Mouse (Mus musculus): ENCODE measurements at regions not wholly inside any gene's neighbourhood (a gene's known extent, or its start where the extent isn't known, plus 50 kb on each side); places are given as distances from the start of the nearest gene placed in this dataset.

GRCm38 (mm10) chr2:178598371-178598770 is 168.0 kb downstream of the Cdh26 start:
- DNase-seq: no peak

GRCm38 (mm10) chr2:178598836-178599235 is 168.5 kb downstream of the Cdh26 start:
- no peak for DNase-seq

GRCm38 (mm10) chr2:178603443-178603842 is 173.1 kb downstream of the Cdh26 start:
- no peak for DNase-seq

GRCm38 (mm10) chr2:178606733-178607132 is 176.4 kb downstream of the Cdh26 start:
- DNase-seq: peak; percentile 95

- peak; percentile 83 for DNase-seq
Observed at GRCm38 (mm10) chr2:178610211-178610975, 180.1 kb downstream of the Cdh26 start.

GRCm38 (mm10) chr2:178614761-178615160 is 184.4 kb downstream of the Cdh26 start:
- DNase-seq: no peak

GRCm38 (mm10) chr2:178622801-178623200 is 192.5 kb downstream of the Cdh26 start:
- DNase-seq: no peak

GRCm38 (mm10) chr2:178624475-178624874 is 194.1 kb downstream of the Cdh26 start:
- DNase-seq: no peak

GRCm38 (mm10) chr2:178624907-178625306 is 194.6 kb downstream of the Cdh26 start:
- no peak for DNase-seq

- DNase-seq: peak; percentile 73
Observed at GRCm38 (mm10) chr2:178629756-178630155, 199.4 kb downstream of the Cdh26 start.

GRCm38 (mm10) chr2:178630511-178630910 is 200.2 kb downstream of the Cdh26 start:
- DNase-seq: no peak

- DNase-seq: peak; percentile 88
Observed at GRCm38 (mm10) chr2:178631336-178631735, 201.0 kb downstream of the Cdh26 start.

- no peak for DNase-seq
Observed at GRCm38 (mm10) chr2:178631966-178632365, 201.6 kb downstream of the Cdh26 start.

- DNase-seq: no peak
Observed at GRCm38 (mm10) chr2:178632831-178633585, 202.7 kb downstream of the Cdh26 start.

GRCm38 (mm10) chr2:178634116-178634515 is 203.8 kb downstream of the Cdh26 start:
- DNase-seq: no peak

- no peak for DNase-seq
Observed at GRCm38 (mm10) chr2:178635685-178636084, 205.4 kb downstream of the Cdh26 start.

- peak; percentile 81 for DNase-seq
Observed at GRCm38 (mm10) chr2:178636901-178637300, 206.6 kb downstream of the Cdh26 start.

GRCm38 (mm10) chr2:178642137-178643052 is 212.1 kb downstream of the Cdh26 start:
- no peak for DNase-seq

- DNase-seq: peak; percentile 41
Observed at GRCm38 (mm10) chr2:178643053-178643402, 212.7 kb downstream of the Cdh26 start.

GRCm38 (mm10) chr2:178643841-178644240 is 213.5 kb downstream of the Cdh26 start:
- DNase-seq: no peak

GRCm38 (mm10) chr2:178660071-178660470 is 229.7 kb downstream of the Cdh26 start:
- peak; percentile 56 for DNase-seq

- peak; percentile 24 for DNase-seq
Observed at GRCm38 (mm10) chr2:178662396-178662795, 232.1 kb downstream of the Cdh26 start.

- peak; percentile 67 for DNase-seq
Observed at GRCm38 (mm10) chr2:178664977-178665376, 234.6 kb downstream of the Cdh26 start.

All from kidney, adult 9 months (tissue).